Mouse (Mus musculus) fat pad, adult 2 months (tissue): ENCODE data around the gene Nostrin.

ENCODE experiments used
- DNase-seq: peaks from one replicate; pipeline ENCODE4 v3.0.0-alpha.2; 2011; ENCODE audit warnings: low read depth, low spot score; ENCODE audit errors: extremely low read depth

Gene Nostrin

DNA sequence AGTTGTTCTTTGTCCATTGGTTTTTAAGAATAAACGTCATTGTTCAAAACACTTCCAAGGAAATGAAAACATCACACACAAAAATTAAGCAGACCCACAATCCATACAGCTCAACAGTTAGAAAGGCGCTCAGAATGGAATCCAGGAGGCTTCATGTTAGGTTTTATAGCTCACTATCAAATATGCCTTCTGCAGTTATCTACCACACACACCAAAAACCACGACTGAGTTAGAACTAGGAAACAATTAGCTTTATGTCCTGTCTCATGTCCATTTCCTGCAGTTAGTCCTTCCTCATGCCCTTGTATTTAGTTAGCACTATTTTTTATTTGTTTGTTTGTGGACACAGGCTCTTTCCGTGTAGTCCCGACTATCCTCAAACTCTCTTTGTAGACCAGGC, 55.5 kb downstream of the Nostrin start:
- DNase-seq, result no peak

DNA sequence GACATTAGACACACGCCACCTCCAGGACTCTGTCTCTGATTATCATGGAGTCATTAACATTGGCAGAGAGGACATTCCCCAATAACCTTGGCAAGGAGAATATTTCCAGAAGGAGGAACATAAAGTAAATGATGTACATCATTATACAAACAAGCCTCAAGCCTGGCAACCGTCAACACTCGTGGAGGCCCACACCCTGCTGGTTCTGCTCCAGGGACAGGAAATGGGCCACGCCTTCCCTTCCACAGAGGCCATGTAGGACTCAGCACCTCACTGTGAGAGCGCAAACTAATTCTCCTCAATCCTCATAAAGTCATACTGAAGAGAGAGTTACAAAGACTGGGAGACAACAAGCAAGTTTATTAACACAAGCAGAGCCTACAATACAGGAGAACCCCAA, 58.0 kb downstream of the Nostrin start:
- DNase-seq, result no peak

DNA sequence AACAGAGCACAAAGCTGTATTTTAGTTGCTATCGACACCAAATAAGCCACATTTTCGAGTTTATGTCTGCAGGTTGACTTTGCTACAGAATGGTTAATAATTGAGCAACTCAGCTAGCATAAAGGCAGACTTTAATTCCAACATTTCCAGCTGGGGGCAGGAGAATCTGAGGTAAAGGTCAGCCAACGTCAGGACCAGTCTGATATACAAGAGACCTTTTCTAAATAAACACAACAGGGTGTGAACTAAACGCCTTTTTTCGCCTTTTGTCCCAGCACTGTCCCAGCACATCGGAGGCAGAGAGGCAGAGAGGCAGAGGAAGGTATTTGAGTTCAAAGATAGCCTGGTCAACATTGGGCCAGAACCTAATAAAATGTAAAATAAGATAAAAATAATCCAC, 69.6 kb downstream of the Nostrin start:
- no peak for DNase-seq

DNA sequence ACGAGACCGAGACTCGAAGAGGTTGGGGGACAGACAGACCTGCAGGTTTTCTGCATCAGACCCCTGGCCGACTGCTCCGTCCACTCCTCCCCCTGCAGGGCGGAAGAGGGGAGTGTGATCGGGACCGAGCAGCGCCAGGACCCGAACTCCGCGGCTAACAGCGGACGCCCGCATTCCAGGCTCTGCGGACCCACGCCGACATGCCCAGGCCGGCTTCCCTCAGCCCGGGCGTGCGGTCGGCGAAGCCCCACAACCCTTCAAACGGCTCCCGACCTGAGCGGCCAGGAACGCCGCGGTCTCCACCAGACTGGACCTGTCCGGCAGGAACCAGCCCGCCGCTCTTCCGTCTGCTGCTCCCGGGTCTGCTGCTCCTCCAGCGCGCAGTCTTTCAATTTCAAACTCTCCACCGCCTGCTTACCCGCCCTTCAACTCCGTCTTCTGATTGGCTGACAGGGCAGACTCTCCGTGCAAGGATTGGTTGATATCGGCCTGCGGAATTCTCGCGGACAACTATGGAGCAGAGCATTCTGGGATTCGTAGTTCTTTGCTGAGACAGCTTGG, 70.3 kb downstream of the Nostrin start, which contains the start of gene Spc25:
TSS of gene Spc25 (minus strand) at position 404 of the 561 bp plus-strand sequence.
- peak; percentile 62 for DNase-seq

DNA sequence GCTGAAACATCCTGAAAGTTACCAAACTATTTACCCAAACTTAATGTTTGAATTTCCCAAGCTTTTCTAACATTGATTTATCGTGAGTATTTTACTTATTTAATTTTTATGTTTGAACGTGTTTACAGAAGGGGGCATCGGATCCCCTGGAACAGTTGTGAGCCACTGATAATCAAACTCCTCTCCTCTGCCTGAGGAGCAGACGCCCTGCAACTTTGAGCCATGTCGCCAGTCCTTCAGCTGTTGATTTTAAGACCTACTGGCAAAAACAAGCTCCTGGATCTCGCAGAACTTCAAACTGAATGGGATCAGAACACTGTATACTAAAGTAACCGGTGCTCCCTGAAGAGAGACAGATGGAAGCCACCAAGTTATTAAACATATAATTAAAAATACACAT, 70.9 kb downstream of the Nostrin start:
- DNase-seq, result no peak

DNA sequence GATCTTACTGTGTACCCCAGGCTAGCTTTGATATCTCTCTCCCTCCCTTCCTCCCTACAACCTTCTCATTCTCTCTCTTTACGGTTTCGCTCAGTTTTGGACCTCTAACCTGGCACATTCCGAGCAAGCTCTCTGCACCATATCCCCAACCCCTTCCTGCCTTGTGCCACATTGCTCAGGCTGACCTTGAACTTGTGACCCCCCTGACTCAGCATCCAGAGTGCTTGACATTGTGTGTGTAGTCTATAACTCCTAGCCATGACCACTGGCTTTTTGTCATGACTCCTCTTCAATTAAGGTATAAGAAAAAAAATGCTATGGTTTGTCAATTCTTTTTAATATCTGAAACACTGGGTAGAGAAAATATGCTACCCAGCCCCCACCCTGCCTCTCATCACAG, 74.1 kb downstream of the Nostrin start:
- DNase-seq, result no peak

DNA sequence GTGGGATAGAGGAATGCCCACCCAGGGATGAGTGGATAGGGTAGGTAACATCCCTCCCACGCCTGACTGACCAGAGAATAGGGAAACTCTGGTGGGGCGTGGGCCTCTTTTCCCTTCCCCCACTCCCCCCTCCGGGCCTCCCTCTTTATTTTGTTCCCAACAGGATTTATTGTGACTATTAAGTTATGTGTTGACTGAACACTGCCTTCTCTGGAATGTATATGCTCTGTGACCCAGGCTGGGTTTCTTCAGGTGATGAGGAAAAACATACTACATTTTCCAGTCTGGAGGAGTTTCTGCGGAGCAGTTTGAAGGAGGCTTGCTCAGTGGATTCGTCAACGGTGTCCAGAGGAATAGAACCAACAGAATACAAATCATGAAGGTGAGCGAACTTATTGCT, 75.2 kb downstream of the Nostrin start, which contains the start of gene G6pc2:
TSS of gene G6pc2 (plus strand) at position 301 of the 400 bp plus-strand sequence.
- DNase-seq, result no peak

DNA sequence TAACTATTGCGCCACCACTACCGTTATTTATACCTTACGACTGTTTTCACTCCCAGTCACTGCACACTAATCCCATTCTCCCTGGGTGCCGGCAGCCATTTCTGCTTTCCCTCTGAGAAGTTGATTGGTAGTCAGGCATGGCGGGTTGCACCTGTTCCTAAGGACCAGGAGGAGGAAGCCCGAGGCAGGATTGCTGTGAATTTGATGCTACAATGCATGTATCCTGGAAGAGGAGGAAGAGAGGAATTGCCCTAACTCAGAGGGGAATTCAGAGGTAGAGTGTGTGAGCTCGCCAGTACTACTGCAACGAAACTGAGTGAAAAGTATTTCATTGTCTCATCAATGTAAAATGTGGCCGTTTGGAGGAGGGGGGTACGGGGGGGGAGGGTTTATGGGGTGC, 77.1 kb downstream of the Nostrin start:
- no peak for DNase-seq

DNA sequence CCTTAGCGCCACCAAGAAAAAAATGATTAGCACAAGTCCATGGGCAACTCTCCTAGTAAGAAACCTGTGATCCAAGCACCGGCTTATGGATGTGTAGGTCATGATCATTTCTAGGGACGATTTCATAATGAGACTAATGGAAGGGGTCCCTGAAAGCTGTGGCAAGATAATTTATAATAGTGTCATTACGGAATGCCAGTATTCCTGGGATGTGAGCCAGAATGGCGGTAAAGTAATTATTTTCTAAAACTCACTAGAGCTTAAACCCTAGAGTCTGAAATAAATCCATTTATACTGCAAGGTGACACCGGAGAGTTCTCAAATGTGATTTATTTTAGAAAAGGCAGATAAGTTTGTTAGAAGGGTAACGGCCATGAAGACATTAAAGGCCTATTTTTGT, 79.6 kb downstream of the Nostrin start:
- no peak for DNase-seq

DNA sequence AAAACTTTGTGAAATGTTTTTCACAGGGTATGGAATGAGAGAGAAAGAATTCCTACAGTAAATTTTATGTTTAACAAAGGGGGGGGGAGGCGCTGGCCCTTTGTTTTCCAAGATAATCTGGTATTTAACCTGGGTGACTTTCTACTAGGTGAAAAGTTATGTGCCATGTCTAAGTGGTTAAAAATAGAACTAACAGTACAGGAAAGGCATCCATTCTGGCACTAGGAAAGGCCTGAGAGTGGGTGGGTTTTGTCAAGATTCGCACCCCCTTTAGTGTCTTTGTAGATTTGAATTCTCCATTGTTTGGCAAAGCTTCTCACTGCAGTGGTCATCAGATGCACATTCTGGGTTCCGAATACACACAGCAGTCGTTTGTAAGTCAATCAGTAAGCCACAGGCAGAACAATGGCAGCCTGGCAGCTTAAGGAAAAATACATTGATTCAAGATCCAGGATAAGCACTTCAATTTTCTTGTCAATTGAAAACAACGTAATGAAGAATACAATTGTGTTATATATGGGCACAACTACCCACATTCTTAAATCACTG, 86.3 kb downstream of the Nostrin start:
- DNase-seq, result no peak

DNA sequence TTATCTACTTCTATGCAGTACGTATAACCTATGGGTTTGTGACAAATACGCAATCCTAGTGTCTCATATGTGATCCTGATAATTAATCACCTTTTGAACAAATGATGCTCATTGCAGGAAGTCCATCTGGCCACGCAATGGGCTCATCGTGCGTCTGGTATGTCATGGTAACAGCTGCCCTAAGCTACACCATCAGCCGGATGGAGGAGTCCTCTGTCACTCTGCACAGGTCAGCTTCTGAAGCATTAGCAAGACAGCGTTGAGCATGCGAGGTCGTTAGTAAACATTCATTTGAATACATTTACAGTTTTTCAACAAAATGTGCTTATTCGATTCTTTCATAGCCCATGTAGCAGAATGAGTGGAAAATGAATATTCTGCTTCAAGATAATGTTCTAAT, 87.2 kb downstream of the Nostrin start:
- no peak for DNase-seq

DNA sequence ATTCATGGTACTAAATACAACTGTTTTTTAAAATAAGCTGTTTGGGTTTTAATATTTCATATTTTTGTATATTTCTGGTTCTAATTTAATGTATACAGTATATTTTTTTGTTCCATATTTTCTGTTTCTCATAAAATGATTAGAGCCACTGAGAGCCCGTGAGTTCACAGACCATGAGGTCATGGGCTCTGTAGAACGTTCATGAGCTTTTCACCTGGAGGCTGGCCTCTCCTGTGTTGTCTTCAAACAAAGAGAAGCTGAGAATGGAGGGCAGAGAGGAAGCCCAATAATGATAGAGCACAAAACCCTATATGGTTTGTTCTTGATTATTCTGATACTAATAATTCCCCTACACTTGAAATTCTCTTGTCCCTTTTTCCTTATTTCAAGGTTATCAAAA, 89.1 kb downstream of the Nostrin start:
- DNase-seq, result no peak

DNA sequence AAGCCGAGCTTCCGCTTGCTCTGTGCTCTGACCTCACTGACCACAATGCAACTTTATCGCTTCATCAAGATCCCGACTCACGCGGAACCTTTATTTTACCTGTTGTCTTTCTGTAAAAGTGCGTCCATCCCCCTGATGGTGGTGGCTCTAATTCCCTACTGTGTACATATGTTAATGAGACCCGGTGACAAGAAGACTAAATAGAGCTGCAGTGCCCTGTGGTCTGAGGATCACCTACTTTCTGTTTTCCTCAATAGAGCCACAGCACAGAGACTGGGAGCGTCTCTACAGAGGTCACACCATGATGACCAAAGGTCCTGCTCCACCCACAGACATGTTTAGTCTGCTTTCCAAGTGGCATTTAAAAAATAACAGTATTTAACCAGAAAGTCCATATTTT, 91.3 kb downstream of the Nostrin start:
- no peak for DNase-seq

DNA sequence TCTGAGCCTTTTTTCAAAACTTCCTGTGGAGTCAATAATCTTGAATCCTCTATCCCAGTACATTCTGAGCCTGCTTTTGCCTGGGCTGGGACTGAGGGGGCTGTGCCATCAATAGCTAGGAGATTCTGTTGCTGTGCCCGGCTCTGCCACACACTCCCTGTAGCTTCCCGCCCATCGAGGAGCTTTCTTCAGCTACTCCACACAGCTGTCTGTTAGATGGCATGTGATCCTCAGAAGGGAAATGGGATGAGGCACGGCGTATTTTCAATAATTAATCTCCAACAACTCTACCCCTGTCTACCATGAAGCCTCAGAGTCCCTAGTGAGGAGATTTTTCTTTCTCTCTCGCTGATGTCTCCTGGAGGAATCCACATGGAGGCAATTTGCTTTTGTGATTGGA, 93.0 kb downstream of the Nostrin start:
- DNase-seq, result no peak

DNA sequence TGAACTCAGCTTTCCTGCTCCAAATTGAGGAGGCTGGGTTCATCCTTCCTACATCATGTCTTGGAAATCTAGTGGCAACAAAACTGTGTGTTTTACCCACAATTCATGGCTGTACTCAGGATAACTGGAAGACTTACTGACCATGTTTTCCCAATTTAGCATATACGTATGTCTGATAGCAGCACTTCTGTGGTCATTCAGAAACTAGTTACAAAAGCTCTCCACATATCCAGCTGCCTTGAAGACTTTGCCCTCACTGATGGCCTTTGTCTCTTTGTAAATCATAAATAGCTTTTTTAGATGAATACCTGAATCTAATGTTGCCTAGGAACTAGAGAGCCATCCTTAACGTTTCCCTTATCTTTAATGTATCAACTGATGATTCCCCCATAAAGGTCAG, 94.5 kb downstream of the Nostrin start:
- no peak for DNase-seq

DNA sequence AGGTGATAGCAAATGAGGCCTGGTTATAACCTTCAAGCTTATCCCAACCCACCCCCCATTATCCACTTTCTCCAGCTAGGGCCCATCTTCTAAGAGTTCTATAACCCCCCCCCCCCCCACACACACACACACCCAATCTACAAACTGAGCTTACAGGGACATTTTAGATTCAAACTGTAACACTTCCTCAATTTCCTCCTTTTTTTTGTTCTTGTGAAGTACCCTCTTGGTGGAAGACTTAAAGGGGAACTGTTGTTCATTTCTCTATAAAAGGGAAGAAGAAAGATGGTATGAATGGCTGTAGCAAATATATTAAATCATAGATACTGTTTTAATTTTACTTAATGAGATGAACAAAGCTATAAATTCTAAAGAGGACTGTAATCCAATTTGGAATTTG, 96.5 kb downstream of the Nostrin start:
- DNase-seq, result no peak

DNA sequence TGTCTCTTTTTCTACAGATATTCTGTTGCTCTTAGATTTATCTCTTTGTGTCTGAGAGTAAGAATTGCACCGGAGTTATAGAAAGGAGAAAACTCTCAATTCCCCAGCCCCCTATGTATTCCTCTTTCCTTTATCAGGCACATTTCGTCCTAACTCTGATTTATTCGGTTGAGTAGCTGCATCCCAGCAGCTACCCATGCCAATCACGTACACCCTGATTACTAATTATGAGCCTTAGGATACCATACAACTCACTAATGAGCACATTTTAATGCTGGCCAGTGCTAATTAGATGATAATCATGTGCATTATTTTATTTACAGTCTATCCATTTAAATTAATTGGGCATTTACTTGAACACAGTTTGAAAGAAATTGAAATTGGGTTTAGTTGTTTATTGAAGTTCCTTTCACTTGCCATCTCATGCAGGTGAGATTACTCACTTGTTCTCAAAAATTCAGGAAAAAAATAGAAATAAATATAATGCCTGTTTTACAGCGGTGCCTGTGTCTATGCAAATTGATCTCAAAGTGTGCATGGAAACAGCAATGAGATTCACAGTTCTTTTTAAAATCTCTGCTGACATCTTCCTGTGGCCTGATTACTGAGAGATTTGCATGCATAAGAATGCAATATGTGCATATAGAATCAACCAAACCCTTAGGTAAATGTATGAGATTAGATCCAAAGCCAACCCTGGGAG, 99.5 kb downstream of the Nostrin start:
- no peak for DNase-seq
